Mouse (Mus musculus) gastrocnemius, postnatal 25 days (tissue): ENCODE data around the gene Eef2k. TPM values are rescaled to one million over a fixed set of nuclear protein-coding genes. Genes with fewer than 3 reads are reported as not detected.
"Not testable (repeated sequence)": the region's sequence is repeated elsewhere in the genome, so short reads cannot be mapped to it uniquely, and the experiment has no call there.

Experiments
- DNase-seq: peaks from one replicate; pipeline ENCODE4 v3.0.0; 2022
- total RNA-seq, 2 experiments: library from RNA; stranded (reverse); gene quantifications; 1 replicate in 1 of 2; 2 replicates in 1 of 2; pipeline ENCODE4 v1.2.3; 2021

Eef2k gene
- total RNA-seq, 2 experiments from 2014 or later = 39.3 to 56.2 TPM

DNA sequence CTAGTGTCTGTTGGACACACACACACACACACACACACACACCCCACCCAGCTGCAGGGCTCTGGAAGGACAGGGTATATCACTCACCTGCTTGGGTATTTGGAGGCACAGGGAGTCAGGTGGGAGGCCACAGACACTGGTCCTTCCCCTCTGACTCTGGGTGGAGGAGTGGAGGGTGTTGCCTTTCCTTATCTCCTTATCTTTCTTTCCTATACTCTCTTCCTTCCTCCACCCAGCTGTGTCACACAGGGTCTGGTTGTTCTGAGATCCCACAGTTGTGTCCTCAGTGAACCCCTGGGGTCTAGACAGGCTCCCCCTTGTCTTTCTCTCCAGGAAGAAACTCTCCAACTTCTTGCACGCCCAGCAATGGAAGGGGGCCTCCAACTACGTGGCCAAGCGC lies 37.3 kb downstream of the Eef2k start:
- DNase-seq = no peak

- no peak for DNase-seq
These were observed 38.1 kb downstream of the Eef2k start for GRCm38 (mm10) chr7:120880770-120881169.

- no peak for DNase-seq
These were observed 38.8 kb downstream of the Eef2k start for GRCm38 (mm10) chr7:120881451-120881850.

DNA sequence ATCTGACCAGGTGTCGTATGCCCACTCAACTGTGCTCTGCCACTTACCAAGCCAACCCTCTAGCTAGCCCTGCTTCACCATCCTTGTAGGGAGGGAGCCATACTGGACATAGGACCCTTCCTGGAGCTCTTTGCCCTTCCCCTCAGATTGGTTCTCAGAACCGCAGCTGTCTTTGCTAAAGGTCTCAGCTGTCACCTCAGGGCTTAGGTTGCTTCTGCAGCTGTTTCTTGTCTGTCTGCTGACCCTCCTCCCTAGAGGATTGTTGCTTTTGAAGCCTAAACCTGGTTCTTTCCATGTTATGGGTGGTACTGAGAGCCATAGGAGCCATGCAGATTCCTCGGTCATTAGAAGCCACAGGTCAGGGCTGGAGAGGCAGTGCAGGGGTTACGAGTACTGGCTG lies 40.0 kb downstream of the Eef2k start:
- no peak for DNase-seq

DNA sequence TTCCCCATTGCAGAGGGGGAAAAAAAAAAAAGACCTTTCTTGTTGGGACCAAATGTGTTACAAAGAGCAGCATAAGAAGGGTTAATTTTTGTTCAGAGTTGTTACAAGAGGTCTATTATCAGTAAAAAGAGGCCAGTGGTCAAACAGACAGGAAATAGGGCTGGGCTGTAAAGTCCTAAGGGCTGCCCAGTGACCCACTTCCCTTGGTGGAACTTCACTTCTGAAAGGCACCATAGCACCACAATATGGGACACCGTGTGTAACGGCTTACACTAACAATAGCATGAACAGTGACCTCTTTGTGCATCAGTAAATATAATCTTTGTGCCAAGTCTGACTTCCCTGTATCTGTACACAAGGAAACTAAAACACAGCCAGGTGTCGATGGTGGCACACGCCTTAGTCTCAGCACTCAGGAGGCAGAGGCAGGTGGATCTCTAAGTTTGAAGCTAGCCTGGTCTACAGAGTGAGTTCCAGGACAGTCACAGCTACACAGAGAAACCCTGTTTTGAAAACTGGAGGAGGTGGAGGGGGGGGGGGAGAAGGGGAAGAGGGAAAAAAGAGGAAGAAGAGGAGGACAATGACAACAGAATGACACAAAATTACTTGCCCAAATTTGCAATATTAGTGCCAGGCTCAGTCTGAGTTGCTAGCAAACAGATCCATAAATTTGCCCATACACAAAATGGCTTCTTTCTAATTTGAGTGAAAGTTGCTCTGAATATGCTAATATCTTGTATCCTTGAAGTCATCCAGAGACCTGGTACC lies 41.1 kb downstream of the Eef2k start:
- DNase-seq = no peak

- DNase-seq = no peak
These were observed 42.1 kb downstream of the Eef2k start for GRCm38 (mm10) chr7:120884746-120885145.

GRCm38 (mm10) chr7:120893123-120893522 lies 50.5 kb downstream of the Eef2k start:
- no peak for DNase-seq

DNA sequence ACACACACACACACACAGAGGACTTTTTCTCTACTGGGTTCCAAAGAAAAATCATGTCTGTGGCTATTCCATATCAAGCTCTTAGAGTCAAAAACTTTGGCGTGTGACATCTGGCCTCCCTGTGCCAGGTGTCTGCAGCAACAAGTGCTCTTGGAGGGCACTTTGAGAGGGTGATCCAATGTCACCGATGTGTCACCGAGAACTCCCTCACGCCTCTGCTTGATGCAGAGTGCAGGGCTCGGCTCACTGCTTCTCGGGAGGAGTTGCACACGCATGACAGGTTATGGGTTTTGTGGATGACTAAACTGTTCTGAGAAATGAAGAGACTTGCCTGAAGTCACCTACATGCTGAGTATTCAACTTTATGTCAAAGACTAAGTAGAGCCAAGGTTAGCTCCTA lies 54.4 kb downstream of the Eef2k start:
- DNase-seq = no peak

- DNase-seq = peak; percentile 45
These were observed 55.2 kb downstream of the Eef2k start for GRCm38 (mm10) chr7:120897711-120898335.

DNA sequence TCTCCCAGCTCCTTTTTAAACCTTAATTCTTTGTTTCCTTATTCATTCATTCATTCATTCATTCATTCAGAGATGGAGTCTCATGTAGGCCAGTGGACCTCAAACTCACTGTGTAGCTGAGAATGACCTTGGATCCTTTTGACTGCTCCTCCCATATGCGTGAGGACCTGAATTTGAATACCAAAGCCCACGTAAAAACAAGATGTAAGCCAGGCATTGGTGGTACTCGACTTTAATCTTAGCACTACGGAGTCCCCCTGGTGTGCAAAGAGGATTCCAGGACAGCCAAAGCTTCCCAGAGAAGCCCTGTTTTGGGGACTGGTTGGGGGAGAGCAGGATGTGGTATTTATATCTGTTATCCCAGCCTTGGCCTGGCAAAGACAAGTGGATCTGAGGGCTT lies 57.6 kb downstream of the Eef2k start:
- DNase-seq = no peak

- no peak for DNase-seq
These were observed 59.1 kb downstream of the Eef2k start for GRCm38 (mm10) chr7:120901701-120902100.

- no peak for DNase-seq
These were observed 60.3 kb downstream of the Eef2k start for GRCm38 (mm10) chr7:120902931-120903330.

- DNase-seq = peak; percentile 2
These were observed 67.5 kb downstream of the Eef2k start for GRCm38 (mm10) chr7:120910172-120910571.

DNA sequence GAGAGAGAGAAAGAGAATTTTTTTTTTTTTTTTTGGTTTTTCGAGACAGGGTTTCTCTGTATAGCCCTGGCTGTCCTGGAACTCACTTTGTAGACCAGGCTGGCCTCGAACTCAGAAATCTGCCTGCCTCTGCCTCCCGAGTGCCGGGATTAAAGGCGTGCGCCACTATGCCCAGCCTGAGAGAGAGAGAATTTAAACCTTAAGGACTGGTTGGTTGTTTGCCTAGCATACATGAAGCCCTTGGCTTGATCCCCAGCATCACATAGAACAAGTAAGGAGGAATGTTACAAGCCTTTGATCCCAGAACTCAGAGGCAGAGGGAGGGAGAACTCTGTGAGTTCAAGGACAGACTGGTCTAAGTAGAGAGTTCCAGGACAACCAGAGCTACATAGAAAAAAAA lies 68.6 kb downstream of the Eef2k start:
- not testable (repeated sequence) for DNase-seq

DNA sequence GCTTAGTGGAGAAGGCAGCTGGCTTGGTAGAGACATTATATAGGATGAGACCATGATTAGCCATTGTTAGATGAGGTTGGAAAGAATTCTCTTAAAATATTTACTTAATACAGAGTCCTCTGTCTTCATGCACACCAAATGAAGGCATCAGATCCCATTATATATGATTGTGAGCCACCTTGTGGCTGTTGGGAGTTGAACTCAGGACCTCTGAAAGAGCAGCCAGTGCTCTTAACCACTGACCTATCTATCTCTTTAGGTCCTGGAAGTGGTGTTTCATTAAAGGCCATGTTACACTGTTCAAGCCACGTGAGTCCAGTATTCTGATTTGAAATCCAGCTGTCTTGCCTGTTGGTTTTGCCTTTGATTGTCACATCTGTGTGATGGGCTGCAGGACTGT lies 70.7 kb downstream of the Eef2k start:
- DNase-seq = no peak

- DNase-seq = no peak
These were observed 73.7 kb downstream of the Eef2k start for GRCm38 (mm10) chr7:120916262-120916875.

- DNase-seq = no peak
These were observed 74.6 kb downstream of the Eef2k start for GRCm38 (mm10) chr7:120917279-120917591.

DNA sequence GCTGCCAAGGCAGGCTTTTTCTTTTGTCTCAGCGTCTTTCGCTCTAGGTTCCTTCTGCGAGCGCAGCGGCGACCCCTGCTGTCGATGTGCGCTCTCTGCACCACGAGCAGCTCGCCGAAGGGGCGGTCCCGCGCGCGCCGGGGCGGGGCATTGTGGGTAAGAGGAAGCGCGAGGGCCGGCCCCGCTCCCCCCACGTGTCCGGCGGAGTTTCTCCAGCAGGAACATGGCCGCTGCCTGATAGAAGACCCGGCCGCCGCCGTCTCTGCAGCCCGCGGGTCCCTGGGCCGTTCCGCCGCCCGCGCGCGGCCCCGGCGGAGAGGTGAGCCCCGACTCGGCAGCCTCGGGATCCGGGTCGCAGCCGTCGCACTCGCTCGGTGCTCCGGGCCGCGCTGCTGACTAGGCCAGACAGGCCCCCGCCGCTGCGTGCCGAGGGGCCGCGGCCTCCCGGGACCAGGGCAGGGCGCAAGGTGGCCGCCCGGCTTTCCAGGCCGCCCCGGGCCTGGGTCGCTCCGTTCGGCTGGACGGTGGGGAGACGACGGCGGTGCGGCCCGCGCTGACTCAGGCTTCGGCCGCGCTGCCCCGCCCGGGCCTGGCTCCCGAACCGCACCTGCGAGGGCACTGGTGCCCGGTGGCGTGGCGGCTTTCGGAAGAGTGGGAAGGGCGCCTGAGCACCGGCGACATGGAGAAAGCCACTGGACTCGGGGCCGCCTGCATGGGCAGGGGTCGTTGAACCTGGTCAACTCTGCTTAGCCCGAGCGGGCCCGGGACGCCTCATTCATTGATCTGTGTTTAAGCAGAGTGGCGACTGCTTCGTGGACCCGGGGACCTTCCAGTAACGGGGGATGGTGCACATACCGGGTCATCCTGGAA lies 75.2 kb downstream of the Eef2k start, which contains the start of gene Polr3e:
Gene Polr3e (plus strand): TSS at position 153 of the 870 bp plus-strand sequence.
- peak; percentile 99 for DNase-seq

GRCm38 (mm10) chr7:120918526-120918962 lies 75.9 kb downstream of the Eef2k start:
- peak; percentile 42 for DNase-seq

GRCm38 (mm10) chr7:120933110-120933509 lies 90.5 kb downstream of the Eef2k start:
- no peak for DNase-seq

DNA sequence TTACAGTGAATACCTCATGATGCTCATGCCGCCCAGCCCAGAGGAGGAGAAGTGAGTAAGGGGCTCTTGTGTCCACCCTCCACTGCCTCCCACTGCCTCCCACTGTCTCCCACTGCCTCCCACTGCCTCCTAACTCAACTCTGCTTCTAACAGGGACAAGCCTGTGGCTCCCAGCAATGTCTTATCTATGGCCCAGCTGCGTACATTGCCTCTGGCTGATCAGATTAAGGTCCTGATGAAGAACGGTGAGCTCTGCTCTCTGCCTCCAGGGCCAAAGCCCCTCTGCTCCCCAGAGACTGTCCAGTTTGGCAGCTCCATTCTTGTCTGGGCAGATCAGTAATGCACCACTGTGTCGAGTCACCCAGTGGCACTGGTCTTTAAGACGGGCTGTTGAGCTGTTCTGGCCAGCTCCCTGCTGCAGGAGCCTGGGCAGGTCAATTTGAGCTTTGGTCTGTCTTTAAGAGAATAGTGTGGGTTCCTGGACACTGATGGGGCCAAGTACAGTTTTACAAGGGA lies 91.1 kb downstream of the Eef2k start:
- DNase-seq = no peak

DNA sequence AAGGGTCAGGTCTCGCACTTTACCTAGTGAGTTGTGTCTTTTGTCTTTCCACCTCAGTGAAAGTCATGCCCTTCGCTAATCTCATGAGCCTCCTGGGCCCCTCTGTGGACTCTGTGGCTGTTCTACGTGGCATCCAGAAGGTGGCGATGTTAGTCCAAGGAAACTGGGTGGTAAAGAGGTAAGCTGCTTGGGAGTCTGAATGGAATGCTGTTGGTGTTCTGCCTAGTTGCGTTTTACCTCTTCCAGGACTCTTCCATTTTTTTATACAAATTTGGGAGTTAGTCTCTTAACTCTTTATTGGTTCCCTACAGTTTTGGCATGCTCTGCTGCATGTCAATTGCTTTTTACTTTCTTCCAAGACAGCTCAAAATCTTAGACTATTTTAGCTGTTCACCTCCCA lies 92.1 kb downstream of the Eef2k start:
- DNase-seq = peak; percentile 20
